8 mouse cellular contexts compared by ENCODE assay signal in the genomic region with DNA sequence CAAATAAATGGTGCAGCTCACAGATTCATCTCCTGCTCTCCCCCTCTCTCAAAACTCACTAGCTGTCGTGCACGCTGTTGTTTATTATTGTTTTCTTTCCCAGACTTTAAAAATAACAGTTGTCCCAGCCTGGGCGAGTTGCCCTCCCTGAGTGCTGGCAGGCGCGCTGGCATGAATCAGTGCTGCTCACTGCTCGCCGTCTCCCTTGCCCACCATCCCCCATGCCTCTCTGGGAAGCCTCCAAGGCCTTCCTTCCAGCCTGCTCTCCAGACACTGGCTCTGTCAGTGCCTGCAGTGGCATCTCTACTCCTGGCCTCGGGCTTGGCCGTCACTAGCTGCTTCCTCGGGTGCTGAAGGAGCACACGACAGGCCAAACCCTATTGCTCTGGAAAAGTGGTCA. TPM values are rescaled to one million over a fixed set of nuclear protein-coding genes. Genes with fewer than 3 reads are reported as not detected.
DNase-seq lines count a peak whose midpoint lies in the region; ATAC-seq lines count a peak whose summit lies in the region.

No protein-coding gene starts in this region.

- no peak overlapping the region for H3K27ac ChIP-seq in forebrain, embryonic 14.5 days (ENCODE audit: low read depth, low read length)
- no peak overlapping the region for H3K27ac ChIP-seq in forebrain, embryonic 10.5 days
- peak overlapping the region; percentile 17; the same call in 1 of the 2 replicates for H3K27ac ChIP-seq in embryonic facial prominence, embryonic 15.5 days (replicated peaks)

- ATAC-seq in forebrain, embryonic 14.5 days = peak; percentile 61; the same call in 1 of the 2 replicates
- no peak; the same call in 1 of the 2 replicates for ATAC-seq in embryonic facial prominence, embryonic 15.5 days (ENCODE audit: insufficient number of reproducible peaks, low FRiP score, low TSS enrichment, low read depth)

- H3K36me3 ChIP-seq in forebrain, embryonic 14.5 days (ENCODE audit: control insufficient read depth, insufficient read depth, low read length) = no peaks in the 10 kb centered on the region
- 0 out of 2 replicates have a peak, but pooled peaks cover 3% of the 10 kb centered on the region for H3K36me3 ChIP-seq in forebrain, embryonic 10.5 days (replicated peaks)
- no peaks in the 10 kb centered on the region for H3K36me3 ChIP-seq in embryonic facial prominence, embryonic 15.5 days

- peaks cover 4% of the 10 kb centered on the region; the same call in 1 of the 2 replicates for H3K4me1 ChIP-seq in forebrain, embryonic 14.5 days (ENCODE audit: control insufficient read depth, insufficient read depth, low read length)
- H3K4me1 ChIP-seq in forebrain, embryonic 10.5 days = peaks cover 43% of the 10 kb centered on the region
- peaks cover 19% of the 10 kb centered on the region; the same call in 1 of the 2 replicates for H3K4me1 ChIP-seq in embryonic facial prominence, embryonic 15.5 days

- H3K4me2 ChIP-seq in forebrain, embryonic 14.5 days (ENCODE audit: low read length) = no peak overlapping the region
- no peak overlapping the region for H3K4me2 ChIP-seq in embryonic facial prominence, embryonic 15.5 days (replicated peaks)

- WGBS in forebrain, embryonic 14.5 days = 63% methylated on average over 11 of the region's 11 CpGs
- WGBS in forebrain, embryonic 10.5 days = 89% methylated on average over 11 of the region's 11 CpGs
- 61% methylated on average over 11 of the region's 11 CpGs for WGBS in embryonic facial prominence, embryonic 15.5 days

- no peak overlapping the region for H3K4me3 ChIP-seq in forebrain, embryonic 14.5 days (ENCODE audit: low read depth, low read length)
- no peak overlapping the region for H3K4me3 ChIP-seq in forebrain, embryonic 10.5 days
- no peak overlapping the region for H3K4me3 ChIP-seq in embryonic facial prominence, embryonic 15.5 days (replicated peaks)

- peak; percentile 73 for DNase-seq in forebrain, embryonic 14.5 days (ENCODE audit: low spot score)
- no peak for DNase-seq in forebrain, embryonic 10.5 days (ENCODE audit: extremely low spot score, low spot score)
- peak; percentile 68 for DNase-seq in adipocyte (ENCODE audit: low spot score)
- peak; percentile 79 to 87 for DNase-seq in layer of hippocampus, adult 18-20 months (ENCODE audit: low spot score in 2 of 2)
- peak; percentile 80 for DNase-seq in right cerebral cortex, postnatal 4 days
- DNase-seq in embryo, embryonic 10 days (ENCODE audit: low spot score) = no peak
- DNase-seq in spleen, postnatal 10 days (ENCODE audit: low spot score in 2 of 2) = no peak

- H3K27me3 ChIP-seq in forebrain, embryonic 14.5 days (replicated peaks; ENCODE audit: control insufficient read depth, insufficient read depth, low read length) = no peaks in the 10 kb centered on the region
- H3K27me3 ChIP-seq in forebrain, embryonic 10.5 days (ENCODE audit: poor library complexity, severe bottlenecking) = no peaks in the 10 kb centered on the region
- H3K27me3 ChIP-seq in embryonic facial prominence, embryonic 15.5 days = no peaks in the 10 kb centered on the region

- no peak overlapping the region for H3K9ac ChIP-seq in forebrain, embryonic 14.5 days (ENCODE audit: low read length)
- no peak overlapping the region for H3K9ac ChIP-seq in embryonic facial prominence, embryonic 15.5 days

- no peaks in the 10 kb centered on the region for H3K9me3 ChIP-seq in forebrain, embryonic 14.5 days (replicated peaks; ENCODE audit: control insufficient read depth, low read length)
- no peaks in the 10 kb centered on the region for H3K9me3 ChIP-seq in forebrain, embryonic 10.5 days
- H3K9me3 ChIP-seq in embryonic facial prominence, embryonic 15.5 days (replicated peaks) = no peaks in the 10 kb centered on the region

RNA-seq across cellular contexts. Expression of a gene that starts 48.2 kb away (rescaled TPM):
- 12.8 and 15.0 TPM in 2 replicates for polyA plus RNA-seq in forebrain, embryonic 14.5 days (2014; fragmentation: Nextera tagmentation; extraction: Ambion mirVana)
- 36.2 and 38.4 TPM in 2 replicates for polyA plus RNA-seq in forebrain, embryonic 10.5 days (2016; fragmentation: Nextera tagmentation; extraction: Ambion mirVana)
- polyA plus RNA-seq in embryonic facial prominence, embryonic 15.5 days (2015; fragmentation: Nextera tagmentation; extraction: Ambion mirVana) = 19.2 and 21.7 TPM in 2 replicates
- 10 to 100 TPM; 18.7 to 21.4 TPM for total RNA-seq in layer of hippocampus, adult 18-20 months (2021)

Comparison
In these comparisons a context has a peak if more than half of its experiments do, and no peak if none do; other contexts are left out.
1. DNase-seq: peak in forebrain, embryonic 14.5 days (single experiment), adipocyte (single experiment), layer of hippocampus, adult 18-20 months (2 of 2) and right cerebral cortex, postnatal 4 days (single experiment); none in forebrain, embryonic 10.5 days (single experiment), embryo, embryonic 10 days (single experiment) and spleen, postnatal 10 days (0 of 2).